Mouse (Mus musculus) T-cell, adult 66 days (primary cell): ENCODE data around the gene Pdzk1ip1. TPM values are rescaled to one million over a fixed set of nuclear protein-coding genes. Genes with fewer than 3 reads are reported as not detected.

ENCODE experiments used
- total RNA-seq, 2 experiments: library from RNA; stranded (reverse); gene quantifications; 3 replicates in 1 of 2; 4 replicates in 1 of 2; pipeline ENCODE4 v1.2.4; 2023

Gene Pdzk1ip1
- total RNA-seq = 1 to 10 TPM in 1 of 2 experiments, not detected in 1; 1.7 TPM

DNA sequence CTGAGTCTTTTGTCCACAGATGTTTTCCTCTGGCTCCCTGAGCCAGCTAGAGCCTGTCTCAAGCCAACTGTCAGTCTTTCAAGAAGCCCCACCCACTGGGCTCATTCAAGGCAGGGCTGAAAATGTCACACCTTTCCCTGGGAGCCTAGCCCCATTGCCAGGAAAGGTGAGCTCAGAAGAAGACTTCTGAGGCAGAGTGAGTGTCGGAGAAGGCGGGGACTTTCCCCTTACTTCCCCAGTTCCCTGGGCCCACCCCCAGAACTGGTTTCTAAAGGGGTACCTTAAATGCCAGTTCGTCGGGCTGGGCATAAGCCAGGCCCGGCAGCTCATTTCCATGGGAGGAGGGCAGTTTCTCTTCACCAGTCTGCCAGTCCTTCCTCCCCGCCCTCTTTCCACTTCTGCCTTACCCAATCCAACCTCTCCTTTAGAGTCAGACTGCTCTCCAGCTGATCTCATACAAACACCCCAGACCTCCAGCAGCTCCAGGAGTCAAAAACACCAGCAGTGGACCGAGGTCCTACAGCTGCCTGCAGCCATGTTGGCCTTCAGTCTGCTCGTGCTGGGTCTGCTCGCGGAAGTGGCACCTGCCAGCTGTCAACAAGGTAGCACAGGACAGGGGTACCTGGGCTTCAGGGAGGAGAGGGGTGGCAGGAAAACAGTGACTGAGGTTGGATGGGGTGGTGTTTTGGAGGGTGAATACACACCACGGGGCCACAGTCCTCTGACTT lies at the start of gene Pdzk1ip1:
Gene Pdzk1ip1, plus strand, starts transcription at position 98 of the 728 bp plus-strand sequence.

GRCm38 (mm10) chr4:115056371-115056920 lies 32.1 kb upstream of the Pdzk1ip1 start, which contains the start of gene Tal1:
Tal1 (plus strand) TSS chr4:115056426.

DNA sequence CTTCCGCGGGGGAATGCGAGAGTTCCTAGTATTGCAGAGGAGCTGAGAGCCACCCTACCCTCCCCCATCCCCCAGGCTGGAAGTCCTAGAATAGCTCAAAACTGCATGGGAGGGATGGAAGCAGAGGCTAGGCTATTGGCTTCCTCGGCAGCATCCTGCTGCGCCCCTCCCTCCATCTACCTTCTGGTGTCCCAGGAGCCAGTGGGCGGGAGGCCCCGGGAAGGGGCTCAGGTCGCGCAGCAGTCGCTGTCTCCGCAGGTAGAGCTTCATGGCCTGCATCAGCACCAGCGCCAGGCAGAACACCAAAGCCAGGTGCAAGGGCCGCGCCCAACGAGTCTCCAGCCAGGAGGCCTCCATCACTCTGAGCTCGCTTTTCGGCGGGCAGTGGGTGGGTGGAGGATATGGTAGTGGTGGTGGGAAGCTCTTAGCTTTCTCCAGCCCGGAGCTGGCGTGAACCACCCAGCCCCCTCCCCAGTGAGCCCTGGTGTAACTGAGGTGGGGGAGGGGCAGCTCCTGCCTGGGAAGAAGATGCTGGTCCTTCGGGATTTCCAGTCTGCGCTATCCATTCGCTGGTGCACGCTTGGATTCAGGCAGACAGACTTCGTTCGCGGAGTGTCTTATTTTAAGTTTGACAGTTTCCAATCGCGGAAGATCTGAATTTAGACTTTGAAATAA lies 45.2 kb downstream of the Pdzk1ip1 start, which contains the start of gene Cyp4x1:
Gene Cyp4x1, minus strand, starts transcription at position 661 of the 675 bp plus-strand sequence.

Other genes starting within 250 kb of the Pdzk1ip1 start
- 1 to 10 TPM; 1.3 to 1.4 TPM for gene Foxd2, start 179.8 kb upstream of the Pdzk1ip1 start, total RNA-seq
- gene Foxe3, start 162.7 kb upstream of the Pdzk1ip1 start, total RNA-seq = not detected
- gene Cmpk1, start 101.5 kb upstream of the Pdzk1ip1 start, total RNA-seq = 10 to 100 TPM; 37.4 to 46.6 TPM
- gene Stil, start 88.5 kb upstream of the Pdzk1ip1 start, total RNA-seq = 1 to 10 TPM; 1.5 to 2.3 TPM
- gene Tal1, start 32.3 kb upstream of the Pdzk1ip1 start, total RNA-seq = 1 to 10 TPM in 1 of 2 experiments, under 1 TPM in 1; 0.74 to 1.5 TPM
- gene Cyp4x1, start 45.6 kb downstream of the Pdzk1ip1 start, total RNA-seq = not detected
- gene Cyp4a29, start 153.4 kb downstream of the Pdzk1ip1 start, total RNA-seq = not detected
- not detected for gene Cyp4a12a, start 210.3 kb downstream of the Pdzk1ip1 start, total RNA-seq